Mouse (Mus musculus): ENCODE measurements around the gene Gm884.

Gm884 gene

GRCm38 (mm10) chr11:103621040-103621439 lies at the start of gene Gm884:
Gm884 (minus strand) TSS chr11:103621140.
- no peak for DNase-seq

GRCm38 (mm10) chr11:103666907-103667426 lies 46.0 kb upstream of the Gm884 start:
- DNase-seq: no peak

- no peak for DNase-seq
Observed at GRCm38 (mm10) chr11:103666181-103666906, 45.4 kb upstream of the Gm884 start.

GRCm38 (mm10) chr11:103665695-103666094 lies 44.8 kb upstream of the Gm884 start:
- DNase-seq: no peak

GRCm38 (mm10) chr11:103663119-103663518 lies 42.2 kb upstream of the Gm884 start:
- no peak for DNase-seq

GRCm38 (mm10) chr11:103662546-103662945 lies 41.6 kb upstream of the Gm884 start:
- DNase-seq: no peak

GRCm38 (mm10) chr11:103661863-103662262 lies 40.9 kb upstream of the Gm884 start:
- DNase-seq: no peak

- DNase-seq: no peak
Observed at GRCm38 (mm10) chr11:103658189-103658588, 37.2 kb upstream of the Gm884 start.

GRCm38 (mm10) chr11:103656520-103656919 lies 35.6 kb upstream of the Gm884 start:
- no peak for DNase-seq

- no peak for DNase-seq
Observed at GRCm38 (mm10) chr11:103653359-103653965, 32.5 kb upstream of the Gm884 start.

GRCm38 (mm10) chr11:103651426-103651825 lies 30.5 kb upstream of the Gm884 start:
- no peak for DNase-seq

GRCm38 (mm10) chr11:103649983-103650493 lies 29.1 kb upstream of the Gm884 start:
- no peak for DNase-seq

- DNase-seq: peak; percentile 87
Observed at GRCm38 (mm10) chr11:103649301-103649982, 28.5 kb upstream of the Gm884 start, which contains the start of gene Rprml. Rprml (plus strand) TSS chr11:103649570.

GRCm38 (mm10) chr11:103648656-103649055 lies 27.7 kb upstream of the Gm884 start:
- DNase-seq: peak; percentile 55

GRCm38 (mm10) chr11:103647921-103648620 lies 27.1 kb upstream of the Gm884 start:
- DNase-seq: peak; percentile 83

GRCm38 (mm10) chr11:103646301-103646700 lies 25.4 kb upstream of the Gm884 start:
- DNase-seq: peak; percentile 90

GRCm38 (mm10) chr11:103645731-103646130 lies 24.8 kb upstream of the Gm884 start:
- DNase-seq: peak; percentile 83

GRCm38 (mm10) chr11:103643211-103643610 lies 22.3 kb upstream of the Gm884 start:
- peak; percentile 78 for DNase-seq

GRCm38 (mm10) chr11:103639407-103639946 lies 18.5 kb upstream of the Gm884 start:
- DNase-seq: peak; percentile 80

- DNase-seq: peak; percentile 58
Observed at GRCm38 (mm10) chr11:103638790-103639189, 17.9 kb upstream of the Gm884 start, which contains the start of gene Lyzl6. Lyzl6 (minus strand) TSS chr11:103638890.

- DNase-seq: peak; percentile 54
Observed at GRCm38 (mm10) chr11:103636261-103636660, 15.3 kb upstream of the Gm884 start.

- peak; percentile 75 for DNase-seq
Observed at GRCm38 (mm10) chr11:103635481-103635880, 14.5 kb upstream of the Gm884 start.
